Mouse (Mus musculus) 3T3-L1 (cell line): ENCODE measurements at regions not wholly inside any gene's neighbourhood (a gene's known extent, or its start where the extent isn't known, plus 50 kb on each side); places are given as distances from the start of the nearest gene placed in this dataset.
"Not testable (repeated sequence)": the region's sequence is repeated elsewhere in the genome, so short reads cannot be mapped to it uniquely, and the experiment has no call there.

Experiments used
- DNase-seq: peaks from one replicate; pipeline ENCODE4 v3.0.0-alpha.2; 2015; ENCODE audit warnings: low read depth, low spot score

GRCm38 (mm10) chr13:104549016-104549415 is 243.3 kb upstream of the Srek1ip1 start:
- no peak for DNase-seq

DNA sequence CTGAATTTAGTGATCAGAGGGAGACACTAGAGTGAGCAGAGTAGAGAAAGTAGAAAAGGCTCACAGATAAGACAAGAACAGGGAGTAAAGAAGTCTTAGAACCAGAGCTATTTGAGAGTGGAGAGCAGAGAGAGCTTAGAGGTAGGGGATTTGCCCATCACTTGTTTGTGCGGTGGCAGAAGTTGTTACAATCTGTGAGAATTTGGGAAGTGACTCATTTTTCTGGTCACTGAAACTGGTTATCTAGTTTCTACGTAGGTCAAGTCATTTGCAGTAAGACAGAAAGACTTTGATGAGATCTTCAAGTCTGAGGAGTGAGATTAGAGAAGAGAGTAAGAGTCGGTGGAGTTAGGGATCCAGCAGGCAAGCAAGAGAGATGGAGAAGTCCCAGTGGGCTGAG is 239.0 kb upstream of the Srek1ip1 start:
- DNase-seq = no peak

DNA sequence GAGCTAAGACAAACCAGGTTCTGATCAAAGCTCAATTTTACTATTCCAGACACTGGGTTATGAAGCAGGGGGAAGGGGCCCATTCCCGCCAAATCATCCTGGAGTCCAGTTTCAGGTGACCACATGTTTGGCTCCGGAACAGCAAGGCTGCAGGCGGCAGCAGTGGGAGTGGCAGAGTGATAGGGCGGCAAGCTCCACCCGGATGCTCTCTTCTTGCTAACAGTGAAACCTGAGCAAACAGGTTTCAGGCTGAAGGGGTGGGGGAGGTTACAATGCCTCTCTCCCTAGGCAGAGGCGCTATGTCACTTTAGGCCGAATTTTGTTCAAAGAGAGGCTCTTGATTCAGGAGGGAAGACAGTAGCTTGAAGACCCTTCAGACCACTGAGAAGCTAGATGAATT is 235.7 kb upstream of the Srek1ip1 start:
- DNase-seq = not testable (repeated sequence)

DNA sequence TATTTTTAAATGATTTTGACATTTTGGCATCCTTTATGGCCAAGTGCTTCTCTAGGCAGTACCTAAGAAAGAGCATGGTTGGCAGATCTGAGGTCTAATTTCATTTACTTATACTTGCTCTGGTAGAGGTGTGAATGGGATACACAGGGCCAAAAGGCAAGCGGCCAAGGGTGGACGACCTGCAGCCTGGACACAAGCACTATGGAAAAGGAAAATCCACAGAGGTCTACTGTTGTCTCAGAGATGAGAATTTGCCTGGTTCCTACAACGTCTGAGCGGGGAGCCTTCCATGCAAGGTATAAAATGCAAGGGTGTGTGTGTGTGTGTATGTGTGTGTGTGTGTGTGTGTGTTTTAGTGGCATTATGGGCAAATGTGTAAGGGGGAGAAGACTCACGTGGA is 232.4 kb upstream of the Srek1ip1 start:
- no peak for DNase-seq

GRCm38 (mm10) chr13:104560500-104561114 is 231.7 kb upstream of the Srek1ip1 start:
- DNase-seq = peak; percentile 38

DNA sequence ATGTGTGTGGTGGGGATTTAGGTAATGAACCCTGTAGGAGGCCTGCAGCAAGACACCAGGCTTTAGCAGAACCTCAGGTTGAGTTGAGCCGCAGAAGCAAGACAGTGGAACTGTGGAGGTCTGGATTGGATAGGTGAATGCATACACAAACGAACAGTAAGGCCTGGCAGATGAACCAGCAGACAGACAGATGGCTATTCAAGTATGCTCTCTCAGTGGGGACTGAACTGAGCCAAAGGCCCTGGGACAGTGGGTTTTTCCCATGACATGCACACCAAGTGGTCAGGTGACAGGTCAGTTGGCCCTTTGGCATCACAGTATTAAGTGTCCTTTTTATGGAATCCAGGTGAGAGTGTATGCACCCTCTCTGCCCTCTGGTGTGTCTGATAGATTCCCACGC is 229.7 kb upstream of the Srek1ip1 start:
- DNase-seq = no peak

DNA sequence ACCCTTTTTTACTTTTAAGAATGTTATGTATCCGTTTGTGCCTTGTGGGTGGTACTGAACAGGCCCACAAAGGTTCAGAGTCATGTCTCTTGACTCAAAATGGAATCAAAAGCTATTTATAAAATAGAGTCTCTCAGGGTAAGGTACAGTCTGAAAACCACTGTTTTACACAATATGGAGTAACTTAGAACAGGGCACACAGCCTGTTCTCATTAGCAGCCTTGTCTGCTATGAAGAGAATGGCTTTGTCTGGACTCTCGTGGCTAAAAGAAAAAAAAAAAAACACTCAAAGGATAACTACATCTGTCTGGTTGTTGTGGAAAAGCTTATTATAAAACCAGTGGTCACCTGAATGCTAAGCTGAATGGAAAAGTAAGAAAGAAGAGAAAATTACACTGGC is 229.3 kb upstream of the Srek1ip1 start:
- no peak for DNase-seq

DNA sequence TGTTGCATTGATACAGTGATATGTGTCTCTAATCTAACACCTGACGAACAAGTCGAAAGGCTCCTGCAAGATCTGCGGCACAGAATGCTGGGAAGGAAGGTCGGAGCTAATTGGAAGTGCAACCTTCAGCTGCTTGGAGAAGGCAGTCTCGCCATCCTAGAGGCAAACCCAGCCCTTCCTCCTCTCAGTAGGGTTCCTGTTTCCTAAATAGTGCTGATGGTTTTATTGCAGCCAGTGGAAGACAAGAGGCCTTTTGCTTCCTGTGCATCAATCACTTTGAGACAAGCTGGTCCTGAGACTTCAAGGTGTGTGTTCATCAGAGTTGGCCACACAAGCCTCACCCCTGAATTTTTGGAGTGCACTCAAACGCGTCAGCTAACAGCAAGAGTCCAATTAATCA is 228.4 kb upstream of the Srek1ip1 start:
- no peak for DNase-seq

GRCm38 (mm10) chr13:104569765-104570164 is 222.5 kb upstream of the Srek1ip1 start:
- DNase-seq = no peak

GRCm38 (mm10) chr13:104572236-104572635 is 220.0 kb upstream of the Srek1ip1 start:
- DNase-seq = peak; percentile 28

GRCm38 (mm10) chr13:104574396-104574795 is 217.9 kb upstream of the Srek1ip1 start:
- no peak for DNase-seq

DNA sequence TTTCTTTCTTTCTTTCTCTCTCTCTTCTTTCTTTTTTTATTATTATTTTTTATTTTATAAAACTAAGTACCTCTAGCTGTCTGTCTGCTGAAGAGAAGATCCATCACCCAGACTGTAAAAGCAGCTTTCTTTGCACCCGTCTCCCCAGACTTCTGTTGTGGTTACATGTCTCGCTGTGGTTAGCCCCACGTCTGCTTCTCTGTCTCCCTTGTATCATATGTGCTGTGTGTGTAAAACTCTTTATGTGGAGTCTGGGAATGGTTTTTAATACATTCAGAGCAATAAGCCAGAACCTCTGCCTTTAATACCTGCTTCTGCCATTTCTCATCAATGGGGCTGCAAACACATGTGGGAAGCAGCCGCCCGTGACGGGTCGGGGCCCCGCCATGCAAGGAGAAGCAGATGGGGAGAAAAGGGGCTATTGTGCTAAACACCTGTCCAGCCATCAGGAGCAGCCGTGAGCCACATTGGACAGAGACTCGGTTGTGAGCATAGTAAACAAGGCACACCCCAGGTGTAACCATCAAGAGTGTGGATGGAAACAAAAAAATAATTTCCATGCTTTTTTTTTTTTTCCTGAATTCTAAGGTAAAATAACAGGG is 216.0 kb upstream of the Srek1ip1 start:
- no peak for DNase-seq

DNA sequence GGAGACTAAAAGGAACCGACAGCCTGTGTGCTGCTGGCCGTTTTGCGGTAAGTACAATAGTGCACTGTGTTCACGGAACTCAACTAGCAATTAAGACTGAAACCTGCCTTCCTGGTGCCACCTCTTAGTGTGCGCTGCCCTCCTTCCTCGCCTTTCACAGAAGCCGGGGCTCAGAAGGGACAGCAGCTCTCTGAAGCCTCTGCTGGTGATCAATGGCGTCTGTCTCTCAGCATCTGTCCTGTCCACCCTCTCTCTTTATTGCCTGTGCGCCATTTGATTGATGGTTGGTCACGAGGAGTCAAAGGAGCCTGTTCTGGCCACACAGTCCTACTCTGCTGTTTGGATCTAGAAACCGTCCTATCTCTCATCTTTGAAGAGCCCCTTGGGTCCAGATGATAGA is 214.4 kb upstream of the Srek1ip1 start:
- peak; percentile 6 for DNase-seq

- no peak for DNase-seq
Measured at GRCm38 (mm10) chr13:104580686-104581350, 211.5 kb upstream of the Srek1ip1 start.
